Mouse (Mus musculus) bone marrow, adult 2 months (tissue): ENCODE results near the gene Kctd5.

Experiments
- CTCF ChIP-seq: fragments of 200-500 bp; IDR thresholded peaks from 2 replicates; pipeline ENCODE4 v1.5.1; 2011; ENCODE audit warnings: low read length, control low read depth; ENCODE audit not compliant: control insufficient read depth, insufficient read depth
- POLR2A ChIP-seq: fragments of 200-500 bp; IDR thresholded peaks from 2 replicates; pipeline ENCODE4 v1.6.1; 2011; ENCODE audit warnings: low read depth, mild to moderate bottlenecking, control low read depth, low read length, borderline replicate concordance; ENCODE audit not compliant: control insufficient read depth

GRCm38 (mm10) chr17:24035087-24035486 is 38.2 kb downstream of the Kctd5 start:
- TF ChIP-seq POLR2A (no peak), CTCF (no peak)
